8 mouse cellular contexts compared by ENCODE assay signal in genomic region chr8:83747661-83748346, GRCm38 (mm10). TPM values are rescaled to one million over a fixed set of nuclear protein-coding genes. Genes with fewer than 3 reads are reported as not detected.
DNase-seq lines count a peak whose midpoint lies in the region; ATAC-seq and TF ChIP-seq lines count a peak whose summit lies in the region.

No protein-coding gene starts in this region.

- H3K27ac ChIP-seq in hindbrain, embryonic 15.5 days (replicated peaks): no peak overlapping the region
- no peak overlapping the region for H3K27ac ChIP-seq in limb, embryonic 11.5 days (replicated peaks; ENCODE audit: low read depth, low read length)

- peaks cover 3% of the 10 kb centered on the region for H3K36me3 ChIP-seq in G1E (replicated peaks)
- no peaks in the 10 kb centered on the region for H3K36me3 ChIP-seq in hindbrain, embryonic 15.5 days
- no peaks in the 10 kb centered on the region for H3K36me3 ChIP-seq in limb, embryonic 11.5 days (ENCODE audit: control insufficient read depth, insufficient read depth, low read length)

- no peak for DNase-seq in G1E (ENCODE audit: low spot score)
- DNase-seq in brain, adult 2 months (ENCODE audit: low read depth, low spot score): peak; percentile 74
- peak; percentile 39 to 56 for DNase-seq in gastrocnemius, adult 8-10 months (ENCODE audit: low spot score in 2 of 2)
- DNase-seq in limb, embryonic 11.5 days (ENCODE audit: low spot score): peak; percentile 46
- DNase-seq in mesoderm, embryonic 11.5 days (ENCODE audit: low read depth, low spot score): peak; percentile 51
- peak; percentile 86 for DNase-seq in skeletal muscle tissue, adult 2 months (ENCODE audit: low read depth, low spot score)
- no peak for DNase-seq in cerebellum, adult 8-10 months

- TF ChIP-seq CTCF in G1E (IDR thresholded peaks at IDR 0.05; ENCODE audit: low read depth, low read length): no peak

- no peak for ATAC-seq in G1E (ENCODE audit: extremely low read depth, insufficient number of reproducible peaks, low FRiP score, poor library complexity, severe bottlenecking)
- ATAC-seq in hindbrain, embryonic 15.5 days (ENCODE audit: low FRiP score, low read depth): peak; percentile 85
- ATAC-seq in limb, embryonic 11.5 days (ENCODE audit: insufficient number of reproducible peaks, low FRiP score, low TSS enrichment, low read depth): 0 out of 2 replicates have a peak, but pooled peaks have one; percentile 54

- peaks cover 58% of the 10 kb centered on the region for H3K4me1 ChIP-seq in G1E (ENCODE audit: insufficient read depth, low read depth, low read length)
- peaks cover 11% of the 10 kb centered on the region for H3K4me1 ChIP-seq in hindbrain, embryonic 15.5 days (replicated peaks)
- H3K4me1 ChIP-seq in limb, embryonic 11.5 days (ENCODE audit: control insufficient read depth, insufficient read depth, low read length): peaks cover 3% of the 10 kb centered on the region; the same call in 1 of the 2 replicates

- no peaks in the 10 kb centered on the region for H3K9me3 ChIP-seq in G1E (replicated peaks)
- H3K9me3 ChIP-seq in hindbrain, embryonic 15.5 days: no peaks in the 10 kb centered on the region
- no peaks in the 10 kb centered on the region for H3K9me3 ChIP-seq in limb, embryonic 11.5 days (ENCODE audit: control insufficient read depth, low read length)

- no peaks in the 10 kb centered on the region for H3K27me3 ChIP-seq in G1E (ENCODE audit: insufficient read depth, low read length)
- H3K27me3 ChIP-seq in hindbrain, embryonic 15.5 days: no peaks in the 10 kb centered on the region; the same call in 1 of the 2 replicates
- H3K27me3 ChIP-seq in limb, embryonic 11.5 days (ENCODE audit: control insufficient read depth, insufficient read depth, low read length): peaks cover 12% of the 10 kb centered on the region

- H3K4me3 ChIP-seq in G1E (ENCODE audit: low read depth, low read length): peak overlapping the region; percentile 68; the same call in 1 of the 2 replicates
- peak overlapping the region; percentile 38 for H3K4me3 ChIP-seq in hindbrain, embryonic 15.5 days
- peak overlapping the region; percentile 26 for H3K4me3 ChIP-seq in limb, embryonic 11.5 days (ENCODE audit: low read depth, low read length)

- peak overlapping the region; percentile 82 for H3K4me2 ChIP-seq in hindbrain, embryonic 15.5 days
- peak overlapping the region; percentile 63 for H3K4me2 ChIP-seq in limb, embryonic 11.5 days (ENCODE audit: low read depth, severe bottlenecking)

- WGBS in hindbrain, embryonic 15.5 days: 2% methylated on average over 26 of the region's 28 CpGs
- 3% methylated on average over 28 of the region's 28 CpGs for WGBS in limb, embryonic 11.5 days

- H3K9ac ChIP-seq in hindbrain, embryonic 15.5 days: peak overlapping the region; percentile 57
- H3K9ac ChIP-seq in limb, embryonic 11.5 days (ENCODE audit: low read length): peak overlapping the region; percentile 50

RNA-seq across cellular contexts. Expression of gene Adgre5, which starts 6.7 kb away (rescaled TPM):
- total RNA-seq in G1E (2014; fragmentation: Nextera tagmentation) (223 and 228 TPM in 2 replicates), G1E (2017) (405 and 468 TPM in 2 replicates)
- polyA plus RNA-seq in G1E (2012): 69.3 and 92.9 TPM in 2 replicates
- 10 to 100 TPM; 14.6 to 17.2 (median 15.6) TPM for total RNA-seq in gastrocnemius, adult 8-10 months (2022)
- 11.0 and 13.4 TPM in 2 replicates for polyA plus RNA-seq in hindbrain, embryonic 15.5 days (2015; fragmentation: Nextera tagmentation; extraction: Ambion mirVana)
- 24.6 and 26.4 TPM in 2 replicates for polyA plus RNA-seq in limb, embryonic 11.5 days (2014; fragmentation: Nextera tagmentation; extraction: Ambion mirVana)

RNA-seq across cellular contexts. Expression of gene Ddx39, which starts 32.8 kb away (rescaled TPM):
- total RNA-seq in G1E (2014; fragmentation: Nextera tagmentation): 101 and 141 TPM in 2 replicates
- 226 and 266 TPM in 2 replicates for total RNA-seq in G1E (2017)
- polyA plus RNA-seq in G1E (2012): 58.0 and 77.5 TPM in 2 replicates
- 10 to 100 TPM; 10.6 to 12.0 (median 11.7) TPM for total RNA-seq in gastrocnemius, adult 8-10 months (2022)
- polyA plus RNA-seq in hindbrain, embryonic 15.5 days (2015; fragmentation: Nextera tagmentation; extraction: Ambion mirVana): 97.5 and 105 TPM in 2 replicates
- 210 and 215 TPM in 2 replicates for polyA plus RNA-seq in limb, embryonic 11.5 days (2014; fragmentation: Nextera tagmentation; extraction: Ambion mirVana)

RNA-seq across cellular contexts. Expression of gene Pkn1, which starts 48.8 kb away (rescaled TPM):
- total RNA-seq in G1E (2014; fragmentation: Nextera tagmentation) (104 and 109 TPM in 2 replicates), G1E (2017) (89.4 and 116 TPM in 2 replicates)
- polyA plus RNA-seq in G1E (2012): 150 and 153 TPM in 2 replicates
- 10 to 100 TPM; 23.2 to 24.1 (median 23.6) TPM for total RNA-seq in gastrocnemius, adult 8-10 months (2022)
- polyA plus RNA-seq in hindbrain, embryonic 15.5 days (2015; fragmentation: Nextera tagmentation; extraction: Ambion mirVana): 27.1 and 30.9 TPM in 2 replicates
- 28.8 and 30.1 TPM in 2 replicates for polyA plus RNA-seq in limb, embryonic 11.5 days (2014; fragmentation: Nextera tagmentation; extraction: Ambion mirVana)

Comparison
In these comparisons a context has a peak if more than half of its experiments do, and no peak if none do; other contexts are left out.
1. DNase-seq: peak in brain, adult 2 months (single experiment), gastrocnemius, adult 8-10 months (2 of 2), limb, embryonic 11.5 days (single experiment), mesoderm, embryonic 11.5 days (single experiment) and skeletal muscle tissue, adult 2 months (single experiment); none in G1E (single experiment) and cerebellum, adult 8-10 months (single experiment).
2. Peak in every context shown above with its lines, with median percentiles within 50 percentile points of each other: H3K4me3 ChIP-seq.